Mouse (Mus musculus): ENCODE data around the gene Gm10762. TPM values are rescaled to one million over a fixed set of nuclear protein-coding genes. Genes with fewer than 3 reads are reported as not detected.
A peak's percentile ranks its signal among the peaks of the same experiment; 100 is the strongest.
"Not testable (repeated sequence)": the region's sequence is repeated elsewhere in the genome, so short reads cannot be mapped to it uniquely, and the experiment has no call there.

Gene Gm10762
- 15.8 and 16.2 TPM in 2 replicates for polyA plus RNA-seq (2015; fragmentation: Nextera tagmentation; extraction: Ambion mirVana)

DNA sequence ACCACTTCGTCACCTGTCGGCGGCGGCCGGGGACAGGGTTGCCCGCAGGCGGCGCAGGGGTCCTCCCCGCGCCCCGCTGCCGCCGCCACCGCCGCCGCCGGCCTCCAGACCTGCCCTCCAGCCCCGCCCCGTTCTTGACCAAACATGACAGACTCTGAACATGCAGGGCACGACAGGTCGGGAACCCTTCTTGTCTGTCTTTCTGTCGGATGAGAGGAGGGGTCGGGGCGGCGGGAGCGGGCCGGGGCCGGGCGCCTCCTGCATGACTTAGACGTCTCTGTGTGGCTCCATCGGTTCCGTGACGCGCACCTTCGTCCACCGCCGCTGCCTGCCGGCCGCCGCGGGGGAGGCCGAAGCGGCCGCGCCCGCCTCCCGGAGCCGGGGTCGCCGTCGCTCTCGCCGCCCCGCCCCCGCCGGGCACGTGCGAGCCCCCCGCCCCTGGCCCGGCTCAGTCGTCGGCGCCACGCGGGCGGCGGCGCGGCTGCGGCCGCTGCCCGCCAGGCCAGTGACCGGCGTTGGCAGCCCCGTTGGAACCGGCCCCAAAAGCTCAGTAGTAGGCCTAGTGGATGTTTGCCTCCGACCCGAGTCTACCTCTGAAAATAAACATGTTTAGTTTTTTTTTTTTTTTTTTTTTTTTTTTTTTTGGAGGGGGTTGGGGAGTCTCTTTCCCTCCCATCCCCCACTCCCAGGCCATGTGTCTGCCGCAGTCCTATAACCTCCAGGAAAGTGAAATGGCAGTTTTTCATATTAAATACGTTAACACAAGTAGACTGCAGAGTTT lies at the start of gene Gm10762:
Gm10762 (minus strand) TSS at position 65 of the 781 bp plus-strand sequence.
- Histone ChIP-seq H3K4me2 (replicated peaks) (peak within 1 kb of the TSS; percentile 50), H3K9me3 (replicated peaks) (no peaks in the 10 kb centered on the region), H3K27ac (replicated peaks) (peak within 1 kb of the TSS; percentile 100), H3K36me3 (no peaks in the 10 kb centered on the region), H3K9ac (peak within 1 kb of the TSS; percentile 100), H3K4me1 (peaks cover 7% of the 10 kb centered on the region), H3K4me3 (replicated peaks) (peak within 1 kb of the TSS; percentile 94), H3K27me3 (no peaks in the 10 kb centered on the region)
- under 1% methylated on average over 80 of the region's 80 CpGs for WGBS
- ATAC-seq (ENCODE audit: insufficient number of reproducible peaks, low FRiP score, low TSS enrichment, low read depth) = peak; percentile 83

GRCm38 (mm10) chr2:129008867-129009266 lies 41.3 kb upstream of the Gm10762 start:
- H3K4me1 ChIP-seq; H3K4me2 ChIP-seq (replicated peaks); H3K4me3 ChIP-seq (replicated peaks); H3K9me3 ChIP-seq (replicated peaks); H3K27ac ChIP-seq (replicated peaks); H3K27me3 ChIP-seq; H3K9ac ChIP-seq; ATAC-seq (ENCODE audit: insufficient number of reproducible peaks, low FRiP score, low TSS enrichment, low read depth); H3K36me3 ChIP-seq: not testable (repeated sequence)
- 81% methylated on average over 2 of the region's 2 CpGs for WGBS

GRCm38 (mm10) chr2:129006194-129006749 lies 38.7 kb upstream of the Gm10762 start:
- no peak overlapping the region for H3K4me2 ChIP-seq (replicated peaks)
- H3K4me3 ChIP-seq (replicated peaks) = no peak overlapping the region
- H3K4me1 ChIP-seq = no peaks in the 10 kb centered on the region
- no peaks in the 10 kb centered on the region for H3K9me3 ChIP-seq (replicated peaks)
- ATAC-seq (ENCODE audit: insufficient number of reproducible peaks, low FRiP score, low TSS enrichment, low read depth) = no peak
- 61% methylated on average over 4 of the region's 4 CpGs for WGBS
- no peak overlapping the region for H3K27ac ChIP-seq (replicated peaks)
- H3K36me3 ChIP-seq = no peaks in the 10 kb centered on the region
- no peak overlapping the region for H3K9ac ChIP-seq
- no peaks in the 10 kb centered on the region for H3K27me3 ChIP-seq

- no peak overlapping the region for H3K4me2 ChIP-seq (replicated peaks)
- H3K36me3 ChIP-seq = no peaks in the 10 kb centered on the region
- no peaks in the 10 kb centered on the region for H3K27me3 ChIP-seq
- no peak overlapping the region for H3K9ac ChIP-seq
- H3K4me1 ChIP-seq = no peaks in the 10 kb centered on the region
- H3K9me3 ChIP-seq (replicated peaks) = no peaks in the 10 kb centered on the region
- H3K27ac ChIP-seq (replicated peaks) = no peak overlapping the region
- H3K4me3 ChIP-seq (replicated peaks) = no peak overlapping the region
- no peak for ATAC-seq (ENCODE audit: insufficient number of reproducible peaks, low FRiP score, low TSS enrichment, low read depth)
Measured at GRCm38 (mm10) chr2:129004872-129005271, 37.3 kb upstream of the Gm10762 start.

GRCm38 (mm10) chr2:128984746-128985145 lies 17.2 kb upstream of the Gm10762 start:
- 76% methylated on average over 3 of the region's 3 CpGs for WGBS
- Histone ChIP-seq H3K4me2 (replicated peaks) (no peak overlapping the region), H3K36me3 (no peaks in the 10 kb centered on the region), H3K9me3 (replicated peaks) (no peaks in the 10 kb centered on the region), H3K4me3 (replicated peaks) (no peak overlapping the region), H3K9ac (no peak overlapping the region), H3K27me3 (no peaks in the 10 kb centered on the region), H3K27ac (replicated peaks) (no peak overlapping the region), H3K4me1 (no peaks in the 10 kb centered on the region)
- ATAC-seq (ENCODE audit: insufficient number of reproducible peaks, low FRiP score, low TSS enrichment, low read depth) = no peak

DNA sequence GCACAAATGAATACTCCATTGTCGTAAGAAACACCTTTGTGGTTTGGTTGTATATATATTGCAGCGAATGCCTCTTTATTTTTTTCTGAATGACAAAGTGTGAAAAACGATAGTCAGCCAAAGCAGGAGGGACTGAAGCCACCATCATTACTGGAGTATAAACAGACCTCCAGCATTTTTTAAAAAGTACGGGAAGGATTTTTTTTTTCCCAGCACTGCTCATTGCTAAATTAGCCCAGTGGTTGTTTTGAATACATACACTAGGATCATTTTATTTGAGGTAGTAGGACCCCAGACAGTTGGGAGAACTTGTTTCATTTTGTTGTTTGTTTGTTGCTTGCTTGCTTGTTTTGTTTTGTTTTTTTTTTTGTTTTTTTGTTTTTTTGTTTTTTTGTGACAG lies 8.0 kb upstream of the Gm10762 start:
- H3K9ac ChIP-seq = no peak overlapping the region
- ATAC-seq (ENCODE audit: insufficient number of reproducible peaks, low FRiP score, low TSS enrichment, low read depth) = no peak
- H3K4me1 ChIP-seq = no peaks in the 10 kb centered on the region
- WGBS = 62% methylated on average over 4 of the region's 4 CpGs
- H3K9me3 ChIP-seq (replicated peaks) = no peaks in the 10 kb centered on the region
- H3K4me3 ChIP-seq (replicated peaks) = no peak overlapping the region
- H3K36me3 ChIP-seq = no peaks in the 10 kb centered on the region
- H3K27ac ChIP-seq (replicated peaks) = no peak overlapping the region
- H3K4me2 ChIP-seq (replicated peaks) = no peak overlapping the region
- H3K27me3 ChIP-seq = no peaks in the 10 kb centered on the region

- Histone ChIP-seq H3K27ac (replicated peaks) (no peak overlapping the region), H3K4me2 (replicated peaks) (no peak overlapping the region), H3K27me3 (no peaks in the 10 kb centered on the region), H3K9me3 (replicated peaks) (no peaks in the 10 kb centered on the region), H3K4me3 (replicated peaks) (no peak overlapping the region), H3K4me1 (no peaks in the 10 kb centered on the region), H3K9ac (no peak overlapping the region), H3K36me3 (no peaks in the 10 kb centered on the region)
- no peak for ATAC-seq (ENCODE audit: insufficient number of reproducible peaks, low FRiP score, low TSS enrichment, low read depth)
Measured at GRCm38 (mm10) chr2:128972301-128972700, 4.8 kb upstream of the Gm10762 start.

- no peak for ATAC-seq (ENCODE audit: insufficient number of reproducible peaks, low FRiP score, low TSS enrichment, low read depth)
Measured at GRCm38 (mm10) chr2:128968475-128969083, 1.1 kb upstream of the Gm10762 start.

GRCm38 (mm10) chr2:128966641-128967580 lies 614 bp downstream of the Gm10762 start, which contains the start of gene Zc3h6:
Gene Zc3h6 (plus strand): TSS chr2:128967402.
- Histone ChIP-seq H3K4me3 (replicated peaks) (peak within 1 kb of the TSS; percentile 94), H3K4me1 (peaks cover 7% of the 10 kb centered on the region), H3K36me3 (no peaks in the 10 kb centered on the region), H3K4me2 (replicated peaks) (peak within 1 kb of the TSS; percentile 50), H3K9ac (peak within 1 kb of the TSS; percentile 100), H3K27me3 (no peaks in the 10 kb centered on the region), H3K9me3 (replicated peaks) (no peaks in the 10 kb centered on the region), H3K27ac (replicated peaks) (peak within 1 kb of the TSS; percentile 100)
- peak; percentile 98 for ATAC-seq (ENCODE audit: insufficient number of reproducible peaks, low FRiP score, low TSS enrichment, low read depth)
- under 1% methylated on average over 65 of the region's 65 CpGs for WGBS

More at GRCm38 (mm10) chr2:128968475-128969083, 1.1 kb upstream of the Gm10762 start:
- H3K27ac ChIP-seq (replicated peaks) = peak overlapping the region; percentile 100; the same call in 1 of the 2 replicates
- H3K27me3 ChIP-seq = no peaks in the 10 kb centered on the region
- H3K9me3 ChIP-seq (replicated peaks) = no peaks in the 10 kb centered on the region
- peak overlapping the region; percentile 94 for H3K4me3 ChIP-seq (replicated peaks)
- peaks cover 7% of the 10 kb centered on the region for H3K4me1 ChIP-seq
- H3K9ac ChIP-seq = peak overlapping the region; percentile 100; the same call in 1 of the 2 replicates
- H3K36me3 ChIP-seq = no peaks in the 10 kb centered on the region
- peak overlapping the region; percentile 50 for H3K4me2 ChIP-seq (replicated peaks)

GRCm38 (mm10) chr2:128966236-128966635 lies 1.3 kb downstream of the Gm10762 start:
- 11% methylated on average over 6 of the region's 6 CpGs for WGBS
- H3K9ac ChIP-seq = no peak overlapping the region
- peak overlapping the region; percentile 50 for H3K4me2 ChIP-seq (replicated peaks)

More at GRCm38 (mm10) chr2:128966236-128966635, 1.3 kb downstream of the Gm10762 start:
- Histone ChIP-seq H3K9me3 (replicated peaks) (no peaks in the 10 kb centered on the region), H3K27ac (replicated peaks) (no peak overlapping the region), H3K27me3 (no peaks in the 10 kb centered on the region), H3K4me3 (replicated peaks) (peak overlapping the region; percentile 94), H3K36me3 (no peaks in the 10 kb centered on the region), H3K4me1 (peaks cover 7% of the 10 kb centered on the region)
- ATAC-seq (ENCODE audit: insufficient number of reproducible peaks, low FRiP score, low TSS enrichment, low read depth) = no peak
